Mouse (Mus musculus): ENCODE measurements around the gene Zfp185. TPM values are rescaled to one million over a fixed set of nuclear protein-coding genes. Genes with fewer than 3 reads are reported as not detected.
"Not testable (repeated sequence)": the region's sequence is repeated elsewhere in the genome, so short reads cannot be mapped to it uniquely, and the experiment has no call there.

Zfp185 gene
- total RNA-seq, 2 experiments from 2014 or later: 1.2 to 1.9 TPM

GRCm38 (mm10) chrX:73053860-73054563 is 66.9 kb downstream of the Zfp185 start:
- DNase-seq (ENCODE audit: low spot score): peak; percentile 83
- intact Hi-C loops (cut with DNase I): loop anchor here (2.0 to 10.0 kb wide), 6 partner anchors 381 to 1361 kb away; partner anchors contain the start of gene Trex2

- no peak for DNase-seq (ENCODE audit: low spot score)
Measured at GRCm38 (mm10) chrX:73061528-73061927, 74.4 kb downstream of the Zfp185 start.

GRCm38 (mm10) chrX:73062323-73062722 is 75.2 kb downstream of the Zfp185 start:
- no peak for DNase-seq (ENCODE audit: low spot score)
- intact Hi-C loops (cut with DNase I): no loop called here

More at GRCm38 (mm10) chrX:73061528-73061927, 74.4 kb downstream of the Zfp185 start:
- intact Hi-C loops (cut with DNase I): no loop called here

GRCm38 (mm10) chrX:73063512-73064414 is 76.6 kb downstream of the Zfp185 start:
- intact Hi-C loops (cut with DNase I): no loop called here
- DNase-seq (ENCODE audit: low spot score): no peak

GRCm38 (mm10) chrX:73064415-73064793 is 77.3 kb downstream of the Zfp185 start, which contains the start of gene Pnma3:
Pnma3 (plus strand) TSS chrX:73064787.
- DNase-seq (ENCODE audit: low spot score): no peak
- intact Hi-C loops (cut with DNase I): no loop called here

- intact Hi-C loops (cut with DNase I); DNase-seq (ENCODE audit: low spot score): not testable (repeated sequence)
Measured at GRCm38 (mm10) chrX:73066765-73067312, 79.7 kb downstream of the Zfp185 start.

Small RNA genes lying within 50 kb of the gene (microRNA-seq; reads per million reads assigned to microRNA genes)
- not detected for gene Mir2137

Other genes starting within 250 kb of the Zfp185 start
- under 1 TPM in 1 of 2 experiments, not detected in 1; 0.06 TPM for gene Gabrq, start 162.2 kb upstream of the Zfp185 start, total RNA-seq (2021)
- 10 to 100 TPM; 25.7 to 29.3 TPM for gene Cetn2, start 68.9 kb upstream of the Zfp185 start, total RNA-seq (2021)
- 1 to 10 TPM; 5.0 to 5.6 TPM for gene Nsdhl, start 68.8 kb upstream of the Zfp185 start, total RNA-seq (2021)
- gene Pnma5, start 49.8 kb downstream of the Zfp185 start, total RNA-seq (2021): not detected
- not detected for gene Pnma3, start 77.4 kb downstream of the Zfp185 start, total RNA-seq (2021)
- gene Xlr4a, start 95.1 kb downstream of the Zfp185 start, total RNA-seq (2021): 1 to 10 TPM in 1 of 2 experiments, under 1 TPM in 1; 0.94 to 1.5 TPM
- gene Xlr3a, start 109.8 kb downstream of the Zfp185 start, total RNA-seq (2021): under 1 TPM; 0.44 to 0.67 TPM
- gene Gm14685, start 129.7 kb downstream of the Zfp185 start, total RNA-seq (2021): not detected
- gene Xlr5b, start 161.5 kb downstream of the Zfp185 start, total RNA-seq (2021): not detected
- not detected for gene DXBay18, start 162.1 kb downstream of the Zfp185 start, total RNA-seq (2021)
- not detected for gene Spin2d, start 189.7 kb downstream of the Zfp185 start, total RNA-seq (2021)
- gene Xlr3b, start 204.9 kb downstream of the Zfp185 start, total RNA-seq (2021): 1 to 10 TPM in 1 of 2 experiments, under 1 TPM in 1; 0.60 to 1.3 TPM
- gene Xlr4b, start 227.0 kb downstream of the Zfp185 start, total RNA-seq (2021): under 1 TPM; 0.60 to 0.67 TPM
- gene F8a, start 241.0 kb downstream of the Zfp185 start, total RNA-seq (2021): 1 to 10 TPM; 6.9 to 7.5 TPM